Mouse (Mus musculus): Measurements from ENCODE around the gene Ppm1n. TPM values are rescaled to one million over a fixed set of nuclear protein-coding genes. Genes with fewer than 3 reads are reported as not detected.

The Ppm1n gene
- total RNA-seq, 2 experiments from 2014 or later, result not detected

- H3K27ac ChIP-seq, result no peak overlapping the region
- TF ChIP-seq CTCF (IDR thresholded peaks at IDR 0.05), result no peak
- intact Hi-C loops (cut with DNase I), result no loop called here
- no peak overlapping the region for H3K4me3 ChIP-seq
- DNase-seq (ENCODE audit: extremely low spot score in 1 of 2, low spot score in 2 of 2), result no peak
Observed at GRCm38 (mm10) chr7:19305796-19306765, 26.2 kb upstream of the Ppm1n start.

GRCm38 (mm10) chr7:19305413-19305735 lies 25.5 kb upstream of the Ppm1n start:
- no peak for TF ChIP-seq CTCF (IDR thresholded peaks at IDR 0.05)
- H3K4me3 ChIP-seq, result no peak overlapping the region
- intact Hi-C loops (cut with DNase I), result no loop called here
- DNase-seq (ENCODE audit: extremely low spot score in 1 of 2, low spot score in 2 of 2), result no peak
- no peak overlapping the region for H3K27ac ChIP-seq

- TF ChIP-seq CTCF (IDR thresholded peaks at IDR 0.05), result no peak
- DNase-seq (ENCODE audit: extremely low spot score in 1 of 2, low spot score in 2 of 2), result no peak
- Histone ChIP-seq H3K27ac (no peak overlapping the region), H3K4me3 (peak overlapping the region; percentile 5; the same call in 1 of the 2 replicates)
- intact Hi-C loops (cut with DNase I), result loop anchor here (5.0 kb wide), 1 partner anchor 127 kb away; the partner anchor contains the start of gene Eml2
Observed at GRCm38 (mm10) chr7:19304501-19305412, 24.9 kb upstream of the Ppm1n start.

- Histone ChIP-seq H3K27ac (no peak overlapping the region), H3K4me3 (0 out of 2 replicates have a peak overlapping the region, but pooled peaks have one; percentile 0)
- peak; percentile 72 to 86 for DNase-seq (ENCODE audit: extremely low spot score in 1 of 2, low spot score in 2 of 2)
- TF ChIP-seq CTCF (IDR thresholded peaks at IDR 0.05), result peak; percentile 92
- intact Hi-C loops (cut with DNase I), result loop anchor here (5.0 kb wide), 1 partner anchor 126 kb away; the partner anchor contains the start of gene Eml2
Observed at GRCm38 (mm10) chr7:19303770-19304169, 23.9 kb upstream of the Ppm1n start.

GRCm38 (mm10) chr7:19303046-19303305 lies 23.1 kb upstream of the Ppm1n start:
- no peak overlapping the region for H3K4me3 ChIP-seq
- no peak overlapping the region for H3K27ac ChIP-seq
- DNase-seq (ENCODE audit: extremely low spot score in 1 of 2, low spot score in 2 of 2), result no peak
- intact Hi-C loops (cut with DNase I), result loop anchor here (5.0 kb wide), 1 partner anchor 126 kb away; the partner anchor contains the start of gene Eml2
- no peak for TF ChIP-seq CTCF (IDR thresholded peaks at IDR 0.05)

GRCm38 (mm10) chr7:19302264-19303045 lies 22.6 kb upstream of the Ppm1n start:
- H3K4me3 ChIP-seq, result no peak overlapping the region; the same call in 1 of the 2 replicates
- no peak for DNase-seq (ENCODE audit: extremely low spot score in 1 of 2, low spot score in 2 of 2)
- no peak for TF ChIP-seq CTCF (IDR thresholded peaks at IDR 0.05)
- intact Hi-C loops (cut with DNase I), result loop anchor here (5.0 kb wide), 1 partner anchor 125 kb away; the partner anchor contains the start of gene Eml2
- no peak overlapping the region for H3K27ac ChIP-seq

- no peak for TF ChIP-seq CTCF (IDR thresholded peaks at IDR 0.05)
- intact Hi-C loops (cut with DNase I), result loop anchor here (5.0 kb wide), 1 partner anchor 124 kb away; the partner anchor contains the start of gene Eml2
- Histone ChIP-seq H3K27ac (peak overlapping the region; percentile 32), H3K4me3 (peak overlapping the region; percentile 49)
- DNase-seq (ENCODE audit: extremely low spot score in 1 of 2, low spot score in 2 of 2), result no peak
Observed at GRCm38 (mm10) chr7:19301461-19302263, 21.8 kb upstream of the Ppm1n start.

GRCm38 (mm10) chr7:19300501-19301421 lies 20.9 kb upstream of the Ppm1n start:
- H3K27ac ChIP-seq, result peak overlapping the region; percentile 90
- peak; percentile 97 for TF ChIP-seq CTCF (IDR thresholded peaks at IDR 0.05)
- intact Hi-C loops (cut with DNase I), result loop anchor here (1.0 to 5.0 kb wide), 2 partner anchors 43 to 123 kb away; partner anchors contain the start of gene Eml2
- DNase-seq (ENCODE audit: extremely low spot score in 1 of 2, low spot score in 2 of 2), result peak; percentile 76 to 83
- H3K4me3 ChIP-seq, result peak overlapping the region; percentile 49

GRCm38 (mm10) chr7:19299194-19299593 lies 19.3 kb upstream of the Ppm1n start:
- TF ChIP-seq CTCF (IDR thresholded peaks at IDR 0.05), result peak; percentile 56
- intact Hi-C loops (cut with DNase I), result loop anchor here (1.0 to 5.0 kb wide), 2 partner anchors 60 to 63 kb away; no protein-coding TSS in a partner anchor
- Histone ChIP-seq H3K4me3 (no peak overlapping the region), H3K27ac (no peak overlapping the region)
- peak in 1 of 2 experiments; percentile 34 for DNase-seq (ENCODE audit: extremely low spot score in 1 of 2, low spot score in 2 of 2)

Measured in left cerebral cortex, adult 2 months (tissue).